Mouse (Mus musculus) heart, postnatal 4 days (tissue): ENCODE results near the gene Cd93. TPM values are rescaled to one million over a fixed set of nuclear protein-coding genes. Genes with fewer than 3 reads are reported as not detected.
A peak's percentile ranks its signal among the peaks of the same experiment; 100 is the strongest.

Source experiments
- DNase-seq: peaks from one replicate; pipeline ENCODE4 v3.0.0; 2021
- total RNA-seq, 2 experiments: library from RNA; stranded (reverse); gene quantifications; 2 replicates each; pipeline ENCODE4 v1.2.3; 2021

The Cd93 gene
- total RNA-seq, 2 experiments from 2014 or later = 160 to 168 TPM

- DNase-seq = no peak
Measured at GRCm38 (mm10) chr2:148398901-148399685, 44.3 kb downstream of the Cd93 start.

GRCm38 (mm10) chr2:148397784-148398100 lies 45.6 kb downstream of the Cd93 start:
- peak; percentile 64 for DNase-seq

- no peak for DNase-seq
Measured at GRCm38 (mm10) chr2:148397015-148397783, 46.2 kb downstream of the Cd93 start.

GRCm38 (mm10) chr2:148396209-148396608 lies 47.2 kb downstream of the Cd93 start:
- DNase-seq = no peak

- DNase-seq = peak; percentile 64
Measured at GRCm38 (mm10) chr2:148395131-148396051, 48.0 kb downstream of the Cd93 start, which contains the start of gene Sstr4. Sstr4 (plus strand) TSS chr2:148395344.

- DNase-seq = no peak
Measured at GRCm38 (mm10) chr2:148393846-148394245, 49.5 kb downstream of the Cd93 start.

GRCm38 (mm10) chr2:148393149-148393548 lies 50.2 kb downstream of the Cd93 start:
- no peak for DNase-seq

- DNase-seq = no peak
Measured at GRCm38 (mm10) chr2:148387652-148388581, 55.4 kb downstream of the Cd93 start.

GRCm38 (mm10) chr2:148386927-148387326 lies 56.4 kb downstream of the Cd93 start:
- no peak for DNase-seq

Other genes with a start within 250 kb of the Cd93 start
- under 1 TPM; 0.79 to 0.81 TPM for gene Sstr4, start 48.2 kb downstream of the Cd93 start, total RNA-seq
- gene Thbd, start 35.4 kb downstream of the Cd93 start, total RNA-seq = 10 to 100 TPM; 37.2 to 41.4 TPM
- gene Nxt1, start 229.0 kb upstream of the Cd93 start, total RNA-seq = 10 to 100 TPM; 19.1 to 21.5 TPM
- 10 to 100 TPM; 19.9 to 21.3 TPM for gene Gzf1, start 237.5 kb upstream of the Cd93 start, total RNA-seq